Mouse (Mus musculus) CH12.LX (cell line): ENCODE data around the gene Fam178b. TPM values are rescaled to one million over a fixed set of nuclear protein-coding genes. Genes with fewer than 3 reads are reported as not detected.
A peak's percentile ranks its signal among the peaks of the same experiment; 100 is the strongest.

ENCODE experiments used
- DNase-seq: peaks from one replicate; pipeline ENCODE4 v3.0.0-alpha.2; 2013; ENCODE audit errors: extremely low read depth
- H3K27ac ChIP-seq: 2 replicates; pipeline ENCODE4 v1.5.1; 2012; ENCODE audit warnings: low read depth, mild to moderate bottlenecking, control low read depth, moderate library complexity; ENCODE audit not compliant: insufficient read depth
- H3K27me3 ChIP-seq: replicated peaks from 2 replicates; pipeline ENCODE3; 2012; ENCODE audit warnings: inconsistent platforms
- H3K36me3 ChIP-seq, 2 experiments: replicated peaks in 1 of 2; 2 replicates each; pipeline versions ENCODE3 to v1.6.1; 2012; ENCODE audit warnings: inconsistent platforms in 1 of 2, low read length in 1 of 2, mild to moderate bottlenecking in 1 of 2, mixed read lengths in 1 of 2, moderate library complexity in 1 of 2; ENCODE audit not compliant: control insufficient read depth in 1 of 2, insufficient read depth in 1 of 2
- H3K4me1 ChIP-seq, 2 experiments: 2 replicates each; pipeline ENCODE4 v1.6.1; 2012; ENCODE audit warnings: inconsistent platforms in 1 of 2, moderate library complexity in 1 of 2; ENCODE audit not compliant: insufficient read depth in 2 of 2, control insufficient read depth in 1 of 2
- H3K4me2 ChIP-seq: 2 replicates; pipeline ENCODE4 v1.6.1; 2012; ENCODE audit warnings: low read depth, mild to moderate bottlenecking, control low read depth; ENCODE audit not compliant: poor library complexity, insufficient read depth, severe bottlenecking
- H3K4me3 ChIP-seq, 3 experiments: fragments of 150-350 bp in 1 of 3; sonication (generic) in 1 of 3; replicated peaks in 1 of 3; 2 replicates each; pipeline versions ENCODE3 to v1.5.1; 2011 to 2012; ENCODE audit warnings: low read depth in 2 of 3, low read length in 2 of 3, mild to moderate bottlenecking in 2 of 3, moderate library complexity in 2 of 3, control low read depth in 1 of 3, improper control_type of control experiment in 1 of 3, inconsistent platforms in 1 of 3, mixed read lengths in 1 of 3; ENCODE audit not compliant: poor library complexity in 1 of 3
- H3K79me2 ChIP-seq: replicated peaks from 2 replicates; pipeline ENCODE4 v1.6.1; 2012; ENCODE audit warnings: mild to moderate bottlenecking, moderate library complexity; ENCODE audit not compliant: control insufficient read depth, poor library complexity, insufficient read depth, severe bottlenecking; ENCODE audit errors: extremely low read depth
- H3K9ac ChIP-seq: 2 replicates; pipeline ENCODE4 v1.6.1; 2012; ENCODE audit warnings: low read depth, mild to moderate bottlenecking, control low read depth, moderate library complexity; ENCODE audit not compliant: insufficient read depth
- H3K9me3 ChIP-seq: replicated peaks from 2 replicates; pipeline ENCODE3; 2012; ENCODE audit warnings: low read length, inconsistent platforms, mixed read lengths
- CHD1 ChIP-seq: IDR thresholded peaks from 2 replicates; pipeline ENCODE4 v1.6.1; 2012; ENCODE audit warnings: low read depth, low read length, improper control_type of control experiment, inconsistent platforms
- CTCF ChIP-seq, 2 experiments: IDR thresholded peaks in 1 of 2; conservative IDR thresholded peaks in 1 of 2; 2 replicates each; pipeline ENCODE4 v1.5.1; 2011 to 2012; ENCODE audit warnings: low read depth in 2 of 2, low read length in 2 of 2, improper control_type of control experiment in 1 of 2, inconsistent platforms in 1 of 2, mild to moderate bottlenecking in 1 of 2, moderate library complexity in 1 of 2
- E2F4 ChIP-seq: IDR thresholded peaks from 2 replicates; pipeline ENCODE4 v1.6.1; 2011; ENCODE audit warnings: low read depth, low read length, improper control_type of control experiment; ENCODE audit not compliant: insufficient replicate concordance
- EP300 ChIP-seq: IDR thresholded peaks from 2 replicates; pipeline ENCODE4 v1.6.1; 2011; ENCODE audit warnings: low read length, improper control_type of control experiment
- HCFC1 ChIP-seq: IDR thresholded peaks from 2 replicates; pipeline ENCODE4 v1.6.1; 2012; ENCODE audit warnings: low read depth, mild to moderate bottlenecking, inconsistent platforms, low read length, improper control_type of control experiment
- IRF4 ChIP-seq: IDR thresholded peaks from 2 replicates; pipeline ENCODE4 v1.6.1; 2014; ENCODE audit warnings: low read depth, mild to moderate bottlenecking, inconsistent platforms, low read length, improper control_type of control experiment
- JUND ChIP-seq: conservative IDR thresholded peaks from 2 replicates; pipeline ENCODE4 v1.6.1; 2011; ENCODE audit warnings: low read depth, low read length, improper control_type of control experiment
- MAX ChIP-seq: IDR thresholded peaks from 2 replicates; pipeline ENCODE4 v1.6.1; 2011; ENCODE audit warnings: low read length, improper control_type of control experiment
- MAZ ChIP-seq: IDR thresholded peaks from 2 replicates; pipeline ENCODE4 v1.6.1; 2012; ENCODE audit warnings: low read depth, mild to moderate bottlenecking, inconsistent platforms, low read length, improper control_type of control experiment, moderate library complexity
- MEF2A ChIP-seq: IDR thresholded peaks from 2 replicates; pipeline ENCODE4 v1.6.1; 2014; ENCODE audit warnings: low read depth, mild to moderate bottlenecking, inconsistent platforms, low read length, improper control_type of control experiment, borderline replicate concordance
- MYC ChIP-seq: IDR thresholded peaks from 2 replicates; pipeline ENCODE4 v1.6.1; 2011; ENCODE audit warnings: low read depth, mild to moderate bottlenecking, improper control_type of control experiment, low read length
- NELFE ChIP-seq: IDR thresholded peaks from 2 replicates; pipeline ENCODE4 v1.6.1; 2011; ENCODE audit warnings: low read depth, low read length, improper control_type of control experiment
- NRF1 ChIP-seq: IDR thresholded peaks from 2 replicates; pipeline ENCODE4 v1.6.1; 2014; ENCODE audit warnings: low read depth, mild to moderate bottlenecking, inconsistent platforms, low read length, improper control_type of control experiment, moderate library complexity
- POLR2A ChIP-seq: IDR thresholded peaks from 2 replicates; pipeline ENCODE4 v1.6.1; 2011; ENCODE audit warnings: low read depth, mild to moderate bottlenecking, improper control_type of control experiment, low read length
- RAD21 ChIP-seq: IDR thresholded peaks from 2 replicates; pipeline ENCODE4 v1.6.1; 2011; ENCODE audit warnings: low read depth, mild to moderate bottlenecking, low read length, improper control_type of control experiment, moderate library complexity
- RCOR1 ChIP-seq: conservative IDR thresholded peaks from 2 replicates; pipeline ENCODE4 v1.6.1; 2012; ENCODE audit warnings: low read depth, mild to moderate bottlenecking, inconsistent platforms, low read length, improper control_type of control experiment
- TCF12 ChIP-seq: IDR thresholded peaks from 2 replicates; pipeline ENCODE4 v1.6.1; 2014; ENCODE audit warnings: low read depth, mild to moderate bottlenecking, inconsistent platforms, low read length, improper control_type of control experiment
- USF1 ChIP-seq: IDR thresholded peaks from 2 replicates; pipeline ENCODE4 v1.6.1; 2014; ENCODE audit warnings: low read depth, mild to moderate bottlenecking, inconsistent platforms, low read length, improper control_type of control experiment
- USF2 ChIP-seq: conservative IDR thresholded peaks from 2 replicates; pipeline ENCODE4 v1.6.1; 2011; ENCODE audit warnings: low read depth, low read length, improper control_type of control experiment
- ZC3H11A ChIP-seq: IDR thresholded peaks from 2 replicates; pipeline ENCODE4 v1.6.1; 2012; ENCODE audit warnings: low read depth, mild to moderate bottlenecking, inconsistent platforms, low read length, improper control_type of control experiment
- ZKSCAN1 ChIP-seq: IDR thresholded peaks from 2 replicates; pipeline ENCODE4 v1.6.1; 2012; ENCODE audit warnings: low read depth, inconsistent platforms, low read length, improper control_type of control experiment, borderline replicate concordance
- dilution Hi-C: fragments of 300-500 bp; cut with MboI; formaldehyde crosslinking; loops from 2 replicates; pipeline ENCODE4 v1.14.3; 2020; ENCODE audit warnings: low sequenced_read_pairs; ENCODE audit not compliant: extremely low pct_unique_long_range_greater_than_20kb, extremely low pct_ligation_motif_present
- in situ Hi-C: fragments of 300-500 bp; cut with MboI; formaldehyde crosslinking; loops from 3 replicates; pipeline ENCODE4 v1.14.3; 2019; ENCODE audit warnings: low sequenced_read_pairs, low pct_ligation_motif_present, low pct_unique_long_range_greater_than_20kb, mixed read lengths
- polyA plus RNA-seq: library from polyadenylated mRNA; unstranded; fragments of >175 nt; gene quantifications from 2 replicates; pipeline ENCODE4 v1.2.1, GENCODE M21; 2012; ENCODE audit warnings: low read depth; ENCODE audit not compliant: insufficient read length
- total RNA-seq, 2 experiments: library from RNA; depleted of rRNA; stranded (reverse); fragments of 300-350 nt in 1 of 2; fragments of >200 nt in 1 of 2; gene quantifications; 2 replicates each; pipeline ENCODE4 v1.2.3; 2012 to 2014

Gene Fam178b
- total and polyA plus RNA-seq, 3 experiments = 0.50 TPM; not detected in 2

GRCm38 (mm10) chr1:36572709-36573108, 110.3 kb downstream of the Fam178b start:
- Histone ChIP-seq H3K4me1 (peaks cover 2 to 26% of the 10 kb centered on the region in 2 experiments; a peak in 3 of 4 replicates), H3K27ac (no peak overlapping the region), H3K9ac (no peak overlapping the region), H3K4me2 (no peak overlapping the region), H3K79me2 (no peaks in the 10 kb centered on the region), H3K36me3 (no peaks in the 10 kb centered on the region), H3K9me3 (no peaks in the 10 kb centered on the region), H3K4me3 (no peak overlapping the region), H3K27me3 (no peaks in the 10 kb centered on the region)
- DNase-seq = no peak
- dilution Hi-C loops (no loop called here), in situ Hi-C loops (no loop called here)
- TF ChIP-seq ZC3H11A (no peak), USF2 (peak; percentile 36), JUND (no peak), MYC (no peak), USF1 (peak; percentile 51), RCOR1 (no peak), HCFC1 (no peak), TCF12 (no peak), RAD21 (no peak), CTCF (conservative IDR thresholded peaks at IDR 0.05 in 1 of 2, IDR thresholded peaks at IDR 0.05 in 1 of 2; ENCODE audit: low read depth in 2 of 2, low read length in 2 of 2) (no peak), NRF1 (no peak)

- H3K9ac ChIP-seq = no peak overlapping the region
- dilution Hi-C loops = no loop called here
- no peak overlapping the region for H3K27ac ChIP-seq
- in situ Hi-C loops = no loop called here
- no peak overlapping the region for H3K4me3 ChIP-seq
- DNase-seq = no peak
- no peaks in the 10 kb centered on the region for H3K9me3 ChIP-seq
- no peaks in the 10 kb centered on the region for H3K27me3 ChIP-seq
- H3K36me3 ChIP-seq = no peaks in the 10 kb centered on the region
- no peak overlapping the region for H3K4me2 ChIP-seq
- no peaks in the 10 kb centered on the region for H3K79me2 ChIP-seq
- H3K4me1 ChIP-seq = peaks cover 3 to 27% of the 10 kb centered on the region in 2 experiments
- no peak for TF ChIP-seq USF2
- TF ChIP-seq EP300 = no peak
- no peak for TF ChIP-seq IRF4
- TF ChIP-seq NELFE = no peak
- TF ChIP-seq, all 38 proteins: peak for 0
Observed at GRCm38 (mm10) chr1:36572140-36572700, 110.8 kb downstream of the Fam178b start.

GRCm38 (mm10) chr1:36571627-36572026, 111.4 kb downstream of the Fam178b start:
- Histone ChIP-seq H3K36me3 (no peaks in the 10 kb centered on the region), H3K9me3 (no peaks in the 10 kb centered on the region), H3K79me2 (no peaks in the 10 kb centered on the region), H3K9ac (no peak overlapping the region), H3K27ac (no peak overlapping the region), H3K4me3 (no peak overlapping the region), H3K27me3 (no peaks in the 10 kb centered on the region), H3K4me2 (no peak overlapping the region), H3K4me1 (peaks cover 9 to 33% of the 10 kb centered on the region in 2 experiments)
- in situ Hi-C loops (no loop called here), dilution Hi-C loops (no loop called here)
- no peak for DNase-seq
- no peak for TF ChIP-seq CHD1
- no peak for TF ChIP-seq CTCF (conservative IDR thresholded peaks at IDR 0.05 in 1 of 2, IDR thresholded peaks at IDR 0.05 in 1 of 2; ENCODE audit: low read depth in 2 of 2, low read length in 2 of 2)
- TF ChIP-seq USF2 = no peak
- no peak for TF ChIP-seq MEF2A
- no peak for TF ChIP-seq MAX
- TF ChIP-seq ZKSCAN1 = no peak
- TF ChIP-seq USF1 = no peak
- TF ChIP-seq POLR2A = no peak
- no peak for TF ChIP-seq MAZ
- TF ChIP-seq E2F4 = no peak
- no peak for TF ChIP-seq IRF4
- TF ChIP-seq RAD21 = no peak
- TF ChIP-seq HCFC1 = no peak
